Mouse (Mus musculus) small intestine, adult 2 months (tissue): Measurements from ENCODE around the gene Acot7.

Experiments used
- CTCF ChIP-seq: fragments of 200-500 bp; IDR thresholded peaks from 2 replicates; pipeline ENCODE4 v1.5.1; 2012; ENCODE audit warnings: low read depth, mild to moderate bottlenecking, control low read depth, inconsistent platforms, low read length, moderate library complexity, mixed read lengths; ENCODE audit not compliant: insufficient replicate concordance, insufficient read length; ENCODE audit errors: extremely low read depth
- POLR2A ChIP-seq: fragments of 200-500 bp; IDR thresholded peaks from 2 replicates; pipeline ENCODE4 v1.6.1; 2012; ENCODE audit warnings: low read depth, mild to moderate bottlenecking, control low read depth, inconsistent platforms, low read length, moderate library complexity

- TF ChIP-seq POLR2A (no peak), CTCF (no peak)
Observed at GRCm38 (mm10) chr4:152305991-152306390, 128.1 kb downstream of the Acot7 start.
